Mouse (Mus musculus): Measurements from ENCODE around the gene Pax5. TPM values are rescaled to one million over a fixed set of nuclear protein-coding genes. Genes with fewer than 3 reads are reported as not detected.

The Pax5 gene
- polyA plus RNA-seq, 1 experiment from 2014 or later, result not detected

DNA sequence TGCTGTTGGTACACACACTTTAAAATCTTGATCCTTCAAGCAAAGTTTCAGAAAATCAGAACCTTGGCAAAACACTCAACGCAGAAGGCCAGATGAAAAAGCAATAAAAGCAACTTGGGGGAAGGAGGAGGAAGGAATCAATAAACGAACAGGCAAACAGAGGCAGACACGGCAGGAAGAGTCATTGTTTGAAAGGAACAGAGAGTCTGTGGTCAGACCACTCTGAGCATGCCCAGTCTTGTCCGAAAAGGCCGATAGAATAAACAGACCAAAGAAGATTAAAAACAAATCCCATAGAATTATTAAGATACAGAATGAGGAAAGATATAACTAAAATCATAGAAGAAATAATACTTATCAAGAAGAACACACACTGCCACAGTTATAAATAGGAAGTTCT, 137.9 kb downstream of the Pax5 start:
- Histone ChIP-seq H3K36me3 (ENCODE audit: control insufficient read depth, insufficient read depth, low read length) (no peaks in the 10 kb centered on the region), H3K9ac (ENCODE audit: low read length) (no peak overlapping the region), H3K4me3 (ENCODE audit: low read depth, low read length) (no peak overlapping the region), H3K9me3 (ENCODE audit: control insufficient read depth, low read length) (no peaks in the 10 kb centered on the region), H3K4me2 (replicated peaks; ENCODE audit: low read depth) (no peak overlapping the region), H3K27me3 (ENCODE audit: control insufficient read depth, insufficient read depth, low read length) (no peaks in the 10 kb centered on the region), H3K4me1 (replicated peaks; ENCODE audit: control insufficient read depth, insufficient read depth) (no peaks in the 10 kb centered on the region), H3K27ac (replicated peaks) (no peak overlapping the region)
- ATAC-seq (ENCODE audit: low FRiP score, low TSS enrichment), result no peak
- DNase-seq (ENCODE audit: low spot score), result no peak
- WGBS, result 21% methylated on average over 5 of the region's 5 CpGs
- TF ChIP-seq CTCF (IDR thresholded peaks at IDR 0.05; ENCODE audit: low read depth) (no peak), EP300 (optimal IDR thresholded peaks at IDR 0.05) (no peak)

DNA sequence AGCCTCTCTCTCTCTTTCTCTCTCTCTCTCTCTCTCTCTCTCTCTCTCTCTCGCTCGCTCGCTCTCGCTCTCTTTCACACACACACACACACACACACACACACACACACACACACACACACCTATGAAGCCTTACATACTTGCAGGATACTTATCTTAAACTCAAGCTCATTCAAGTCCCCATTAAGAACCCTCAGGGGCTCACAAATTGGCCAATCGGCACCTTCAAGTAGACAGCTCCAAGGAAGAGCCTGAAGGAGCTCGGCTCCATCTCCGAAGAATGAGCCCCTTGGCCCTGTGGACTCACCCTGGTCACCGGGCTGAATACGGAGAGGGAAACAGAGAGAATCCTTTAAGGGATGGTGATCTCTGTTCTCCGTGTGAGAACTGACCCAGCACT, 141.1 kb downstream of the Pax5 start:
- Histone ChIP-seq H3K27ac (replicated peaks) (no peak overlapping the region), H3K4me1 (replicated peaks; ENCODE audit: control insufficient read depth, insufficient read depth) (no peaks in the 10 kb centered on the region), H3K27me3 (ENCODE audit: control insufficient read depth, insufficient read depth, low read length) (no peaks in the 10 kb centered on the region), H3K9me3 (ENCODE audit: control insufficient read depth, low read length) (no peaks in the 10 kb centered on the region), H3K4me3 (ENCODE audit: low read depth, low read length) (no peak overlapping the region), H3K4me2 (replicated peaks; ENCODE audit: low read depth) (no peak overlapping the region), H3K36me3 (ENCODE audit: control insufficient read depth, insufficient read depth, low read length) (no peaks in the 10 kb centered on the region), H3K9ac (ENCODE audit: low read length) (no peak overlapping the region)
- DNase-seq (ENCODE audit: low spot score) (no peak), ATAC-seq (ENCODE audit: low FRiP score, low TSS enrichment) (no peak)
- WGBS, result 84% methylated on average over 10 of the region's 10 CpGs
- TF ChIP-seq CTCF (IDR thresholded peaks at IDR 0.05; ENCODE audit: low read depth), result no peak
- TF ChIP-seq EP300 (optimal IDR thresholded peaks at IDR 0.05), result no peak

DNA sequence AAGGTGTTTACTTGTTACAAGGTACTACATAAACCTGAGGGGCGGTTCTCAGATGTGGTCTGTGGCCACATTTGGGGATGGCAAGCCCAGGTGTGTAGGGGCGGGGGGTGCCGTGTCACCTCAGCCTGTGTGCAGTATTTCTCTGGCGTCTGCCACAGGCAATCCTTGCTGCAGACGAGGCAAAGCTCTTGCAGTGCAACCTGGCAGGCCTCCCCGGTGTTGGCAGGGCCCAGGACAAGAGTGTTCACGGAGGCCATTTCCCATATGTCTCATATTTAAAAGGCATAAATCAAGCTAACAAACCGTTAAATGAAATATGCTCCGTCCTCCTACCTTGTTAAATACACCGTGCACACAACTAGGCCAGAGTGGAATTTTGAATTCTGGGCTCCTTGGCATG, 141.6 kb downstream of the Pax5 start:
- no peak for DNase-seq (ENCODE audit: low spot score)
- H3K4me2 ChIP-seq (replicated peaks; ENCODE audit: low read depth), result no peak overlapping the region
- H3K36me3 ChIP-seq (ENCODE audit: control insufficient read depth, insufficient read depth, low read length), result no peaks in the 10 kb centered on the region
- WGBS, result 73% methylated on average over 10 of the region's 10 CpGs
- TF ChIP-seq CTCF (IDR thresholded peaks at IDR 0.05; ENCODE audit: low read depth) (no peak), EP300 (optimal IDR thresholded peaks at IDR 0.05) (no peak)
- H3K9me3 ChIP-seq (ENCODE audit: control insufficient read depth, low read length), result no peaks in the 10 kb centered on the region
- H3K27ac ChIP-seq (replicated peaks), result no peak overlapping the region
- H3K4me1 ChIP-seq (replicated peaks; ENCODE audit: control insufficient read depth, insufficient read depth), result no peaks in the 10 kb centered on the region
- no peak overlapping the region for H3K9ac ChIP-seq (ENCODE audit: low read length)
- ATAC-seq (ENCODE audit: low FRiP score, low TSS enrichment), result no peak
- no peak overlapping the region for H3K4me3 ChIP-seq (ENCODE audit: low read depth, low read length)
- H3K27me3 ChIP-seq (ENCODE audit: control insufficient read depth, insufficient read depth, low read length), result no peaks in the 10 kb centered on the region

DNA sequence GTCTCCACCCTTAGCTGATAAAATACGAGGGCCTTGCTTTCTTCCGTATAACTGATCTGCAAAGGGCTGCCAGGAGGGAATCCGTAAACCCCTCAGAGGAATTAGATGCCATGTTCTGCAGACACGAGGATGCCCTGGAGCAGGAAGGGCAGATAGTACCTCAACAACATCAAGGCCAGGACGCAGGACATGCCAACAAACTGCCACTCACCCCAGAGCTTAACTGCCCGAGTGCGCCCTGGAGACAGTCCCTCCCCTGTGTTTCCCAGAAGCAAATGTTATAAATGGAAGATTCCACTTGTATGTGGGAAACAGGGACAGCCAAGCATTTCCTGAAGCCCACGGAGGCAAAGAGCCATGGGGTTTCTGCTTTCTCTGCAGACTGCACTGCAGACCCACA, 143.9 kb downstream of the Pax5 start:
- Histone ChIP-seq H3K4me2 (replicated peaks; ENCODE audit: low read depth) (no peak overlapping the region), H3K4me3 (ENCODE audit: low read depth, low read length) (no peak overlapping the region), H3K36me3 (ENCODE audit: control insufficient read depth, insufficient read depth, low read length) (no peaks in the 10 kb centered on the region), H3K27ac (replicated peaks) (no peak overlapping the region), H3K9me3 (ENCODE audit: control insufficient read depth, low read length) (no peaks in the 10 kb centered on the region), H3K4me1 (replicated peaks; ENCODE audit: control insufficient read depth, insufficient read depth) (no peaks in the 10 kb centered on the region), H3K9ac (ENCODE audit: low read length) (no peak overlapping the region), H3K27me3 (ENCODE audit: control insufficient read depth, insufficient read depth, low read length) (no peaks in the 10 kb centered on the region)
- ATAC-seq (ENCODE audit: low FRiP score, low TSS enrichment), result no peak
- DNase-seq (ENCODE audit: low spot score), result no peak
- 65% methylated on average over 8 of the region's 8 CpGs for WGBS
- TF ChIP-seq EP300 (optimal IDR thresholded peaks at IDR 0.05), result no peak
- no peak for TF ChIP-seq CTCF (IDR thresholded peaks at IDR 0.05; ENCODE audit: low read depth)

DNA sequence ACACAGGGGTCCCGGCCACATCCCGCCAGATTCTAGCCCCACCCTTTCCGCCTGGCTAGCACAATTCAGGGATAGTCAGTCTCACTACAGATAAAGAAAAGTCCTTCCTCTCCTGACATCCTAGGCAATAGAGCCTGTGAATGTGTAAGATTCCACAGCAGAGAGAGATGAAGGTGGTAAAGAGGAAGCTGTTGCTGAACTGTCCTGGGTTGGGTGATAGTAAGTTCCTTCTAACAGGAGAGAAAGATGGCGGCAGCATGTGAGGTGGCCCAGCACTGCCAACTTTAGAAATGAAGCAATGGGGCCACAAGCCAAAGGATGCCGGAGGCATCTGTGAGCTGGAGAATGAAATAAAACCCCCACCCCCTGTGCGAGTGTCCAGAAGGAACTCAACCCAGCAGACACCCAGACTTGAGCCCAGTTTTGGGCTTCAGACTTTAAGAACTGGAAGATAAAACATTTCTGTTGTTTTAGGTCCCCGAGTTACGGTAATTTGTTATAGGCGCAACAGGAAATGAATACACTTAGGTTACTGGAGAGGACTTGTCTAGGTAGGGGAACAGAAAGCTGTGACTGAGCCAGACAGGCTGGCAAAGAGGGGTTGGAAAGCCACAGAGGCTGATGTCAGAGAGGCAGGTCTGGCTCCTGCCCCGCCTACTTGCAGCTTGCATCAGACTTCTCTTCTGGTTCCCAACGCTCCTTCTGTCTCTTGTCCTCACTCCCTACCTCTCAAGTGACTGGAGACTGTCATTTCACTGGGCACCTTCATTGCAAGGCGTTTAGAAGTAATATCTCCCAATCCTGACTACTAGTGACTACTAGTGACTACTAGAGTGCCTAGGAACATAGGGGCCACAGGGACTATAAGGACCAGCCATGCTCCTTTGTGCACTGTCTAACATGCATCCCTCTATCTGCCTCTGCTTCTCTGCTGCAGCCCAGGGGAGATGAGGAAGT, 144.9 kb downstream of the Pax5 start:
- ATAC-seq (ENCODE audit: low FRiP score, low TSS enrichment), result no peak
- Histone ChIP-seq H3K4me2 (replicated peaks; ENCODE audit: low read depth) (no peak overlapping the region), H3K4me3 (ENCODE audit: low read depth, low read length) (no peak overlapping the region), H3K9me3 (ENCODE audit: control insufficient read depth, low read length) (no peaks in the 10 kb centered on the region), H3K36me3 (ENCODE audit: control insufficient read depth, insufficient read depth, low read length) (no peaks in the 10 kb centered on the region), H3K27me3 (ENCODE audit: control insufficient read depth, insufficient read depth, low read length) (no peaks in the 10 kb centered on the region), H3K9ac (ENCODE audit: low read length) (no peak overlapping the region), H3K4me1 (replicated peaks; ENCODE audit: control insufficient read depth, insufficient read depth) (no peaks in the 10 kb centered on the region), H3K27ac (replicated peaks) (no peak overlapping the region)
- TF ChIP-seq CTCF (IDR thresholded peaks at IDR 0.05; ENCODE audit: low read depth), result no peak
- TF ChIP-seq EP300 (optimal IDR thresholded peaks at IDR 0.05), result no peak
- 76% methylated on average over 12 of the region's 12 CpGs for WGBS
- no peak for DNase-seq (ENCODE audit: low spot score)

DNA sequence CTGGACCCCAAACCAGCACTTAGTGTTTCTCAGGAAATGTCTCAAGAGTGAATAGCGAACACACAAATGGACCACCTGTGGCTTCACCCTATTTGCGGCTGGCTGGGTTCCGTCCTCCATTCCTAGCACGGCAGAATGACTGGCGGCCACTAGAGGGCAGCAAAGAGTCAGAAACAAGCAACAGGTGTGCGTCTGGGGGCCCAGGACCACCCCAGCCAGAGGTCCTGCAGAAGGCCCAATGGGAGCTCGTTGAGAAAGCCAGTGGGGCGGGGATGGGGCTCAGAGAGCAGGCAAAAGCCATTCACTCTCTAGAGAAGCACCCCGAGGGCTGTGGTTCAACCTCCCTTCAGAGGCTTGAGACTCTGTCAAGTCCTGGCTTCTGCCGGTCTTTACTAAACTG, 145.7 kb downstream of the Pax5 start:
- H3K36me3 ChIP-seq (ENCODE audit: control insufficient read depth, insufficient read depth, low read length), result no peaks in the 10 kb centered on the region
- no peaks in the 10 kb centered on the region for H3K4me1 ChIP-seq (replicated peaks; ENCODE audit: control insufficient read depth, insufficient read depth)
- DNase-seq (ENCODE audit: low spot score) (peak; percentile 69), ATAC-seq (ENCODE audit: low FRiP score, low TSS enrichment) (no peak)
- no peak overlapping the region for H3K27ac ChIP-seq (replicated peaks)
- 5% methylated on average over 10 of the region's 10 CpGs for WGBS
- H3K4me2 ChIP-seq (replicated peaks; ENCODE audit: low read depth), result no peak overlapping the region
- no peaks in the 10 kb centered on the region for H3K9me3 ChIP-seq (ENCODE audit: control insufficient read depth, low read length)
- TF ChIP-seq EP300 (optimal IDR thresholded peaks at IDR 0.05) (no peak), CTCF (IDR thresholded peaks at IDR 0.05; ENCODE audit: low read depth) (peak; percentile 88)
- no peak overlapping the region for H3K4me3 ChIP-seq (ENCODE audit: low read depth, low read length)
- H3K9ac ChIP-seq (ENCODE audit: low read length), result no peak overlapping the region
- H3K27me3 ChIP-seq (ENCODE audit: control insufficient read depth, insufficient read depth, low read length), result no peaks in the 10 kb centered on the region
